Mouse (Mus musculus): ENCODE measurements at regions not wholly inside any gene's neighbourhood (a gene's known extent, or its start where the extent isn't known, plus 50 kb on each side); places are given as distances from the start of the nearest gene placed in this dataset.

DNA sequence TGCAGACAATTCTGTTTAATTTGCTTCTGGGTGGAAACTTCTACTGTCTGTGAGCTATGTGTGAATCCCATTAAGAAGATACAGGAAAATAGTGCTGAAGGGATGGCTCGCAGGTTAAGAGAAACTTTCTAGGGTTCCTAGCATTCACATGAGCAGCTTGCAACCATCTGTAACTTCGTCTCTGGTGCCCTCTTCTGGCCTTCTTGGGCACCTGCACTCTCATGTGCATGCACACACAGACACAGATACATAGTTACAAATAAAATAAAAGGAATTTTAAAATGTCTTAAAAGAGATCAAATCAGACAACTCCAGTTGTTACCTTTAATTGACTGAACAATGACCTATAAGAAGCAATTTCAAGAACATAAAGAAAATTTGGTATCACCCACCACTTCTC lies 588.6 kb upstream of the Lmcd1 start:
- TF ChIP-seq POLR2A (IDR thresholded peaks at IDR 0.05; ENCODE audit: borderline replicate concordance, extremely low read depth, insufficient read depth, insufficient read length, poor library complexity, severe bottlenecking) (no peak), CTCF (IDR thresholded peaks at IDR 0.05; ENCODE audit: borderline replicate concordance, extremely low read depth, insufficient read depth, insufficient read length) (no peak)

All from brain, embryonic 14.5 days (tissue).